Mouse (Mus musculus) kidney, adult 2 months (tissue): ENCODE data around the gene Rab3ip.

ENCODE experiments used
- CTCF ChIP-seq: fragments of 200-500 bp; conservative IDR thresholded peaks from 2 replicates; pipeline ENCODE4 v1.5.1; 2011; ENCODE audit warnings: low read depth, mild to moderate bottlenecking, control low read depth, low read length, moderate library complexity, mixed read lengths; ENCODE audit not compliant: insufficient read depth, insufficient read length
- POLR2A ChIP-seq: fragments of 200-500 bp; IDR thresholded peaks from one replicate; pipeline ENCODE4 v1.6.1; 2011; ENCODE audit warnings: low read depth, low read length, control low read depth

GRCm38 (mm10) chr10:116893753-116894152, 56.8 kb downstream of the Rab3ip start:
- TF ChIP-seq CTCF (peak; percentile 50), POLR2A (no peak)
